Mouse (Mus musculus) limb, embryonic 14.5 days (tissue): ENCODE measurements around the gene Tnfrsf19. TPM values are rescaled to one million over a fixed set of nuclear protein-coding genes. Genes with fewer than 3 reads are reported as not detected.
A peak's percentile ranks its signal among the peaks of the same experiment; 100 is the strongest.

ENCODE experiments used
- ATAC-seq: fragments of 200-750 bp; cut with Nextera tagmentation; 2 replicates; pipeline ENCODE4 v1.8.0; 2017; ENCODE audit warnings: low read depth, moderate number of reproducible peaks, moderate TSS enrichment; ENCODE audit not compliant: low FRiP score
- DNase-seq: peaks from one replicate; pipeline ENCODE4 v3.0.0-alpha.2; 2015; ENCODE audit warnings: low spot score
- H3K27ac ChIP-seq: fragments of 300-500 bp; sonication (generic); replicated peaks from 2 replicates; pipeline ENCODE4 v1.5.1; 2014; ENCODE audit warnings: low read depth, mild to moderate bottlenecking, low read length, moderate library complexity, mixed read lengths
- H3K27me3 ChIP-seq: fragments of 300-500 bp; sonication (generic); 2 replicates; pipeline ENCODE4 v1.6.1; 2014; ENCODE audit warnings: low read length, mixed read lengths; ENCODE audit not compliant: control insufficient read depth, insufficient read depth
- H3K36me3 ChIP-seq: fragments of 300-500 bp; sonication (generic); 2 replicates; pipeline ENCODE4 v1.6.1; 2014; ENCODE audit warnings: mild to moderate bottlenecking, low read length, moderate library complexity, mixed read lengths; ENCODE audit not compliant: control insufficient read depth, insufficient read depth
- H3K4me1 ChIP-seq: fragments of 300-500 bp; sonication (generic); 2 replicates; pipeline ENCODE4 v1.6.1; 2014; ENCODE audit warnings: antibody characterized with exemption, low read length, mixed read lengths; ENCODE audit not compliant: control insufficient read depth, insufficient read depth
- H3K4me2 ChIP-seq: fragments of 300-500 bp; sonication (generic); replicated peaks from 2 replicates; pipeline ENCODE4 v1.6.1; 2014; ENCODE audit warnings: low read depth, mild to moderate bottlenecking, low read length, moderate library complexity; ENCODE audit not compliant: severe bottlenecking
- H3K4me3 ChIP-seq: fragments of 300-500 bp; sonication (generic); replicated peaks from 2 replicates; pipeline ENCODE4 v1.5.1; 2014; ENCODE audit warnings: low read length
- H3K9ac ChIP-seq: fragments of 300-500 bp; sonication (generic); 2 replicates; pipeline ENCODE4 v1.6.1; 2014; ENCODE audit warnings: mild to moderate bottlenecking, low read depth, low read length, moderate library complexity; ENCODE audit not compliant: severe bottlenecking
- H3K9me3 ChIP-seq: fragments of 300-500 bp; sonication (generic); 2 replicates; pipeline ENCODE4 v1.6.1; 2016; ENCODE audit warnings: low read length; ENCODE audit not compliant: control insufficient read depth
- POLR2A ChIP-seq: fragments of 200-500 bp; IDR thresholded peaks from 2 replicates; pipeline ENCODE4 v1.8.0; 2012; ENCODE audit warnings: inconsistent platforms, mild to moderate bottlenecking, moderate library complexity, borderline replicate concordance; ENCODE audit not compliant: insufficient read depth, insufficient read length; ENCODE audit errors: extremely low read depth
- WGBS: fragments of 180-500 bp; shearing (Covaris S2); extraction: QIAGEN DNeasy Blood & Tissue Kit; methylation state at CpG from one replicate; pipeline ENCODE4 v1.1.7; 2014; 5-methylcytosine and 5-hydroxymethylcytosine counted together
- polyA plus RNA-seq, 2 experiments: library from polyadenylated mRNA; depleted of rRNA in 1 of 2; stranded (reverse) in 1 of 2; unstranded in 1 of 2; fragments of >200 nt; fragmentation: Nextera tagmentation in 1 of 2; extraction: Ambion mirVana in 1 of 2; gene quantifications; 2 replicates each; pipeline versions ENCODE4 v1.2.1 to v1.2.3; 2012 to 2014

The Tnfrsf19 gene
- polyA plus RNA-seq, 2 experiments, result 38.6 to 78.7 TPM

- peaks cover 5% of the 10 kb centered on the region for H3K36me3 ChIP-seq
- no peak overlapping the region for H3K4me3 ChIP-seq
- H3K9ac ChIP-seq, result no peak overlapping the region
- H3K4me1 ChIP-seq, result no peaks in the 10 kb centered on the region
- 86% methylated on average over 7 of the region's 7 CpGs for whole genome bisulfite sequencing
- no peak overlapping the region for H3K27ac ChIP-seq
- DNase-seq (no peak), ATAC-seq (no peak)
- no peak overlapping the region for H3K4me2 ChIP-seq
- H3K9me3 ChIP-seq, result no peaks in the 10 kb centered on the region
- TF ChIP-seq POLR2A, result no peak
- no peaks in the 10 kb centered on the region for H3K27me3 ChIP-seq
Observed at GRCm38 (mm10) chr14:61024006-61024405, 22.3 kb downstream of the Tnfrsf19 start.

DNA sequence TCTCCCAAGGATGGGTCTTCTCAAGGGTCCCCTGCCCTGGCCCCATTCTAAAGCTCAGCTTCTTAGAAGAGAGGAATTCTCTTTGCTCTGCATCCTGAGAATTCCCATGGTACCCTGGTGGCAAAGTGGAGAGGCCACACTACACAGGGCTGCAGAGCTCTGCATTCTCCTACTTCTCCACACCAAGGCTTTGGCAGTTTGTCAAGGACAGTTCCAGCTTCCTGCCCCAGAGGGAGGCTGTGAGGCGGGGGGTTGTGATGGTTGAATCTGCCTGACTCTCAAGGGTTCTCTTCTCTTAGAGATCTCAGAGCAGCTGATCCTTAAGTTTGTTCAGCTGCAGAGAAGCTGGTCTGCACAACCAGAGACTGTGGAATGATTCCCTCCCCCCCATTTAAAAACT is 23.9 kb downstream of the Tnfrsf19 start:
- no peak overlapping the region for H3K4me3 ChIP-seq
- WGBS, result 78% methylated on average over 1 of the region's 1 CpGs
- peaks cover 8% of the 10 kb centered on the region; the same call in 1 of the 2 replicates for H3K4me1 ChIP-seq
- peaks cover 5% of the 10 kb centered on the region for H3K36me3 ChIP-seq
- no peak overlapping the region for H3K9ac ChIP-seq
- H3K27me3 ChIP-seq, result no peaks in the 10 kb centered on the region
- no peak for TF ChIP-seq POLR2A
- H3K4me2 ChIP-seq, result no peak overlapping the region
- DNase-seq (no peak), ATAC-seq (no peak)
- no peaks in the 10 kb centered on the region for H3K9me3 ChIP-seq
- no peak overlapping the region for H3K27ac ChIP-seq

DNA sequence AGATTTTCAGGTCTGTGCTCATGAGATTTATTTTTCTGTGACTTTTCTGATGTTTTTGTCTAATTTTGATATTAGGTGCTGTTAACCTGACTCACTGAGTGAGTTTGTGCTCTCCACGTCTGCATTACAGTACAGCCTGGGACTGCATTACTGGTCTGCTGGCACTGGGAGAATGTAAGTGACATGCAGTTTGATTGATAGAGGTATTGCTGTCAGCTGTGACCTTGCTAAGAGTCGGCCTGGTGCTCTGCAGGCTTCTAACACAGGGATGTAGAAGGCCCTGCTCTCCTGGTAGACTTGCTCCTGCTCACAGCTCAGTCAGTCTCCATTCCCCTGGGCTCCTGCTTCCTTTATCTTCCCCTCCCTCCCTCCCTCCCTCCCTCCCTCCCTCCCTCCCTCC is 25.3 kb downstream of the Tnfrsf19 start:
- Histone ChIP-seq H3K4me2 (no peak overlapping the region), H3K27me3 (no peaks in the 10 kb centered on the region), H3K27ac (no peak overlapping the region), H3K9me3 (no peaks in the 10 kb centered on the region), H3K4me1 (peaks cover 10% of the 10 kb centered on the region; the same call in 1 of the 2 replicates), H3K9ac (no peak overlapping the region), H3K4me3 (no peak overlapping the region), H3K36me3 (peaks cover 5% of the 10 kb centered on the region)
- ATAC-seq, result no peak
- 63% methylated on average over 2 of the region's 2 CpGs for WGBS
- DNase-seq, result no peak
- no peak for TF ChIP-seq POLR2A

- Histone ChIP-seq H3K9me3 (no peaks in the 10 kb centered on the region), H3K4me2 (no peak overlapping the region), H3K9ac (no peak overlapping the region), H3K4me1 (peaks cover 10% of the 10 kb centered on the region; the same call in 1 of the 2 replicates), H3K27me3 (no peaks in the 10 kb centered on the region), H3K4me3 (no peak overlapping the region), H3K27ac (no peak overlapping the region), H3K36me3 (peaks cover 5% of the 10 kb centered on the region)
- TF ChIP-seq POLR2A, result no peak
- whole genome bisulfite sequencing, result 53% methylated on average over 1 of the region's 1 CpGs
- ATAC-seq (no peak), DNase-seq (no peak)
Observed at GRCm38 (mm10) chr14:61019880-61020279, 26.4 kb downstream of the Tnfrsf19 start.

GRCm38 (mm10) chr14:61014544-61014943 is 31.7 kb downstream of the Tnfrsf19 start:
- no peaks in the 10 kb centered on the region for H3K27me3 ChIP-seq
- DNase-seq, result no peak
- ATAC-seq, result no peak
- no peak overlapping the region for H3K9ac ChIP-seq
- TF ChIP-seq POLR2A, result no peak
- no peaks in the 10 kb centered on the region for H3K36me3 ChIP-seq
- 33% methylated on average over 15 of the region's 15 CpGs for WGBS
- no peak overlapping the region for H3K4me3 ChIP-seq
- H3K4me2 ChIP-seq, result no peak overlapping the region
- H3K4me1 ChIP-seq, result peaks cover 28% of the 10 kb centered on the region; the same call in 1 of the 2 replicates
- H3K9me3 ChIP-seq, result no peaks in the 10 kb centered on the region
- no peak overlapping the region for H3K27ac ChIP-seq

DNA sequence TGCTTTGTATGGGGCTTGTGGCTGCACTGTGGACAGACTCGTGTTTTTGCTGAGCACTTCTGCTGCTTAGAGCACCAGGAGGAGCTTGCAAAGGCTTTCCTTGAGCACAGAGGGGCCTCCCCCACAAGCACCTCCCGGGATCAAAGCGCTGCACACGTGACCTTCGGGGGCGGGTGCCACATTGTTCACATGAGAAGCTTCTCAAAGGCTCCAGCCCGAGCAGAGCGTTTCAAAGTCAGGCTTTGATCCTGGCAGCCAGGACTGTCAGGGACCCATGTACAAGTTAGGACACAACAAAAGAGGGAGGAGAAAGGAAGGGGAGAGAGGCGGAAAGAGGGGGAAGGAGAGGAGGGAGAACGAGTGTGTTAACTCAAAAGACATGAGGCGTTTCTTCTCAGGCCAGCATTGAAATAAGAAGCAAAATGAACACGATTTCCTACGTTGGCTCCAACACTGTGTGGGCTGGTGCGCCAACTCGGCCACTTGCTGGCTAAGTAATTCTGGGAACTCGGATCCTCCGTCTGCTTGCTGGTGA is 33.8 kb downstream of the Tnfrsf19 start:
- Histone ChIP-seq H3K4me1 (peaks cover 21% of the 10 kb centered on the region; the same call in 1 of the 2 replicates), H3K4me3 (peak overlapping the region; percentile 17), H3K27me3 (no peaks in the 10 kb centered on the region), H3K9me3 (no peaks in the 10 kb centered on the region), H3K9ac (peak overlapping the region; percentile 25), H3K4me2 (peak overlapping the region; percentile 43), H3K27ac (peak overlapping the region; percentile 56), H3K36me3 (no peaks in the 10 kb centered on the region)
- ATAC-seq, result peak; percentile 87
- TF ChIP-seq POLR2A, result no peak
- 1% methylated on average over 17 of the region's 17 CpGs for WGBS
- peak; percentile 82 for DNase-seq
